Mouse (Mus musculus) gastrocnemius, adult 2 months (tissue): Measurements from ENCODE around the gene Dapp1. TPM values are rescaled to one million over a fixed set of nuclear protein-coding genes. Genes with fewer than 3 reads are reported as not detected.
"Not testable (repeated sequence)": the region's sequence is repeated elsewhere in the genome, so short reads cannot be mapped to it uniquely, and the experiment has no call there.

ENCODE experiments used
- DNase-seq: peaks from one replicate; pipeline ENCODE4 v3.0.0; 2022
- H3K27ac ChIP-seq: fragments of 200-600 bp; 2 replicates; pipeline ENCODE4 v1.8.1; 2022; ENCODE audit warnings: mild to moderate bottlenecking
- H3K4me3 ChIP-seq: fragments of 200-600 bp; 2 replicates; pipeline ENCODE4 v1.8.1; 2022; ENCODE audit warnings: mild to moderate bottlenecking, moderate library complexity
- CTCF ChIP-seq: fragments of 200-600 bp; IDR thresholded peaks from 2 replicates; pipeline ENCODE4 v1.8.1; 2022; ENCODE audit warnings: antibody characterized with exemption, mild to moderate bottlenecking, moderate library complexity
- intact Hi-C: fragments of 180-260 bp; cut with DNase I; formaldehyde crosslinking; loops from one replicate; pipeline ENCODE4 v1.15.1; 2025
- total RNA-seq, 2 experiments: library from RNA; stranded (reverse); gene quantifications; 2 replicates each; pipeline ENCODE4 v1.2.3; 2021

Gene Dapp1
- total RNA-seq, 2 experiments from 2014 or later, result 0.84 to 2.0 TPM

- H3K4me3 ChIP-seq, result no peak overlapping the region
- no peak for TF ChIP-seq CTCF
- intact Hi-C loops, result no loop called here
- no peak for DNase-seq
- H3K27ac ChIP-seq, result no peak overlapping the region
These were observed 60.8 kb downstream of the Dapp1 start for GRCm38 (mm10) chr3:137920594-137920993.

- no peak for DNase-seq
These were observed 61.9 kb downstream of the Dapp1 start for GRCm38 (mm10) chr3:137919398-137919797.

GRCm38 (mm10) chr3:137918932-137919311 lies 62.4 kb downstream of the Dapp1 start:
- DNase-seq, result no peak
- H3K27ac ChIP-seq, result peak overlapping the region; percentile 96
- peak overlapping the region; percentile 98 for H3K4me3 ChIP-seq
- intact Hi-C loops, result loop anchor here (2.0 to 10.0 kb wide), 3 partner anchors 56 to 228 kb away; no protein-coding TSS in a partner anchor
- TF ChIP-seq CTCF, result no peak

More at GRCm38 (mm10) chr3:137919398-137919797, 61.9 kb downstream of the Dapp1 start:
- intact Hi-C loops, result loop anchor here (2.0 to 10.0 kb wide), 3 partner anchors 57 to 228 kb away; no protein-coding TSS in a partner anchor
- TF ChIP-seq CTCF, result no peak
- Histone ChIP-seq H3K4me3 (peak overlapping the region; percentile 98), H3K27ac (peak overlapping the region; percentile 96)

- peak within 1 kb of the TSS; percentile 98 for H3K4me3 ChIP-seq
- peak within 1 kb of the TSS; percentile 96 for H3K27ac ChIP-seq
- intact Hi-C loops, result loop anchor here (2.0 to 10.0 kb wide), 3 partner anchors 56 to 229 kb away; no protein-coding TSS in a partner anchor
- no peak for TF ChIP-seq CTCF
- DNase-seq, result peak; percentile 92
These were observed 63.0 kb downstream of the Dapp1 start, which contains the start of gene Lamtor3 for GRCm38 (mm10) chr3:137918172-137918931. TSS of gene Lamtor3 (plus strand) at chr3:137918506.

- no peak for TF ChIP-seq CTCF
- peak overlapping the region; percentile 98 for H3K4me3 ChIP-seq
- H3K27ac ChIP-seq, result peak overlapping the region; percentile 96
- no peak for DNase-seq
- intact Hi-C loops, result loop anchor here (2.0 to 10.0 kb wide), 3 partner anchors 55 to 230 kb away; no protein-coding TSS in a partner anchor
These were observed 63.6 kb downstream of the Dapp1 start for GRCm38 (mm10) chr3:137917694-137918171.

GRCm38 (mm10) chr3:137914567-137914966 lies 66.8 kb downstream of the Dapp1 start:
- intact Hi-C loops, result loop anchor here (10.0 kb wide), 1 partner anchor 130 kb away; no protein-coding TSS in a partner anchor
- not testable (repeated sequence) for H3K27ac ChIP-seq, DNase-seq, H3K4me3 ChIP-seq

GRCm38 (mm10) chr3:137913093-137913492 lies 68.3 kb downstream of the Dapp1 start:
- DNase-seq, result no peak
- no peak overlapping the region for H3K4me3 ChIP-seq
- H3K27ac ChIP-seq, result no peak overlapping the region
- intact Hi-C loops, result loop anchor here (10.0 kb wide), 1 partner anchor 128 kb away; no protein-coding TSS in a partner anchor
- TF ChIP-seq CTCF, result no peak

GRCm38 (mm10) chr3:137900149-137900548 lies 81.2 kb downstream of the Dapp1 start:
- Histone ChIP-seq H3K4me3 (no peak overlapping the region), H3K27ac (no peak overlapping the region)
- intact Hi-C loops, result no loop called here
- no peak for TF ChIP-seq CTCF
- DNase-seq, result no peak

- TF ChIP-seq CTCF, result no peak
- DNase-seq, result no peak
- intact Hi-C loops, result no loop called here
These were observed 83.7 kb downstream of the Dapp1 start for GRCm38 (mm10) chr3:137897685-137898084.

GRCm38 (mm10) chr3:137896867-137897266 lies 84.5 kb downstream of the Dapp1 start:
- no peak for TF ChIP-seq CTCF
- intact Hi-C loops, result no loop called here
- no peak overlapping the region for H3K27ac ChIP-seq
- no peak for DNase-seq
- no peak overlapping the region for H3K4me3 ChIP-seq

More at GRCm38 (mm10) chr3:137897685-137898084, 83.7 kb downstream of the Dapp1 start:
- Histone ChIP-seq H3K4me3 (no peak overlapping the region), H3K27ac (no peak overlapping the region)

GRCm38 (mm10) chr3:137896386-137896785 lies 85.0 kb downstream of the Dapp1 start:
- no peak for DNase-seq
- Histone ChIP-seq H3K27ac (no peak overlapping the region), H3K4me3 (no peak overlapping the region)
- intact Hi-C loops, result no loop called here
- no peak for TF ChIP-seq CTCF

GRCm38 (mm10) chr3:137895196-137895595 lies 86.1 kb downstream of the Dapp1 start:
- DNase-seq, result no peak
- Histone ChIP-seq H3K4me3 (no peak overlapping the region), H3K27ac (no peak overlapping the region)
- intact Hi-C loops, result no loop called here
- TF ChIP-seq CTCF, result peak; percentile 52

GRCm38 (mm10) chr3:137893789-137894188 lies 87.6 kb downstream of the Dapp1 start:
- no peak for TF ChIP-seq CTCF
- DNase-seq, result no peak
- intact Hi-C loops, result no loop called here
- H3K4me3 ChIP-seq, result no peak overlapping the region
- H3K27ac ChIP-seq, result no peak overlapping the region

GRCm38 (mm10) chr3:137892118-137892517 lies 89.2 kb downstream of the Dapp1 start:
- no peak overlapping the region for H3K4me3 ChIP-seq
- intact Hi-C loops, result no loop called here
- DNase-seq, result no peak
- TF ChIP-seq CTCF, result no peak
- no peak overlapping the region for H3K27ac ChIP-seq
